Mouse (Mus musculus) lung, adult 18-20 months (tissue): Measurements from ENCODE around the gene Nomo1.

Experiments used
- DNase-seq, 2 experiments: peaks; one replicate each; pipeline ENCODE4 v3.0.0; 2022; ENCODE audit warnings: mixed read lengths in 2 of 2

The Nomo1 gene

DNA sequence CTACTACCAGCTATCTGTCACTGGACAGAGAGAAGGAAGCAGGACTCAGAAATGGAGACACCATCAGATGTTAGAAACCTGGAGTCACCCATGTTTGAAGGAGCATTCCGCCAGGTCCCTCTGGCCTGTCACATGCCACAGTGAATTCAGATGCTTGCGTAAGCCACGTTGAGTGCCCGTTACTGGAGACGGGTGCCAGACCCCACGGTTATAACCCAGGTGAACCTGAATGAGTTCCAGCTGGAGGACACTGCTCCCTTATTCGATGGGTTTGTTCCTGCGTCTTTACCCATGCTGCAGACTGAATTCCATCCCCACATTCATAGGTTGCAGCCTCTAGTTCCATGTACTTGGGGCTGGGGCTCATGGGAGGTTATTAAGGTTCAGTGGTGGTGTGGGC lies 70.3 kb downstream of the Nomo1 start:
- no peak for DNase-seq

DNA sequence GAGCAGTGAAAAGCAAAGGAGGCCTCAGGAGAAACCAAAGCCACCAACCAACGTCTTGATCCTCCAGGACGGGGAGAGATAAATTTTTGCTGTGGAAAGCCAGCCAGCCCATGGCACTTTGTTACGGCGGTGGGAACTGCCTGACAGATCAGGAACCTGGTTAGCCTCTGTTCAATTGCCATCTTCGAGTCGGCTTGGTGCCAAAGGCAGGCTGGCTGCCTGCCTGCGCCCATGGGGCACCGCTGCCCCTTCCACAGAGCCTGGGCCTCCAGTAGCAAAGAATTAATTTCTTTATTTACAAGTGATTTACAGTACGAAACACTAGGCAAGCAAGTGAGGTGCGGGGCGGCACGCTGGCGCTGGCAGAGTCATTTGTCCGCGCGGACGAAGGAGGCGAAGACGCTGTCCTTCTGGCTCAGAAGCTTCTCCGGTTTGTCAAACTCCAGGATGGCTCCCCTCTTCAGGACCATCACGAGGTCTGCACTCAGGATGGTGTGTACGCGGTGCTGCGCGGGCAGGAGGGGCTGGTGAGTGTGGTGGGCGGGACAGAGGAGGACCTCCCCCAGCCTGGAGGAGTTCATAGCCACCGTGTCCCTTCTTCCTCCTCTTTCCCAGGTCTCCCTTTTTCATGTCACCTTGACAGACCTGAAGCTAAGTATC lies 70.9 kb downstream of the Nomo1 start:
- no peak for DNase-seq

DNA sequence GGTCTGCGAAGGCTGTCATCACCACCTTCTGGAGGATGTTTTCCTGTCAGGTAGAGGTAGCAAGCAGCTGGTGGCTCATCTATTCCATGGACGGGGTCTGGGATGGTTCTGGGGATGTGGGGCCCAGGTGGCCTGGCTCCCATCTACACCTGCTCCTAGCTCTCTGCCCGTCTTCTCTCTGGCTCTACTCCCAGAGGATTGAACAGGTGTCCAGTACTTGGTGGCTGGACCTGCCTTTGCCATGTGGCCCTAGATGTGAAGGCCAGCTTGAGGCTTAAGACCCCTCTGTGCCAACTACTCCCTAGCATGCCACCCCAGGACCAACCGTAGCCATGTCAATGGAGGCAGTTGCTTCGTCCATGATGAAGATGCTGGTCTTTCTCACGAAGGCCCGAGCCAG lies 72.0 kb downstream of the Nomo1 start:
- DNase-seq, result no peak

DNA sequence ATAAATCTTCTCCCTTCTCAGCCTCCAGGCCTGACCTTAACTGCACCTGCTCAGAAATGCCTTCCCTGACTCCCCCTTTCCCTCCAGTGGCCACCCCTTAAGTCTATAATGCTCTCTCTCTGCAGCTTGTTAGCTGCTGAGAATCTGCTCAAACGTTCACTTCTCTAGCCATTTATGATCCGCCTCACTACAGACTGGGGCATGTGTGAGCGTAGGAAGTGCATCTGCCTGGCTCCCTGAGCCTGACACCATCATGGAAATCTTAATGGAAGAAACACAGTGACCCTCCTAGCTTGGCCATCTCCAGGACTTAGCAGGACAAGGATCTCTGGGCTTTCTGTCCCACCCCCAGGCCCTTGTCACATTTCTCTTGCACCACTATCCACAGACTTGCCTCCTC lies 76.6 kb downstream of the Nomo1 start:
- DNase-seq, result no peak

DNA sequence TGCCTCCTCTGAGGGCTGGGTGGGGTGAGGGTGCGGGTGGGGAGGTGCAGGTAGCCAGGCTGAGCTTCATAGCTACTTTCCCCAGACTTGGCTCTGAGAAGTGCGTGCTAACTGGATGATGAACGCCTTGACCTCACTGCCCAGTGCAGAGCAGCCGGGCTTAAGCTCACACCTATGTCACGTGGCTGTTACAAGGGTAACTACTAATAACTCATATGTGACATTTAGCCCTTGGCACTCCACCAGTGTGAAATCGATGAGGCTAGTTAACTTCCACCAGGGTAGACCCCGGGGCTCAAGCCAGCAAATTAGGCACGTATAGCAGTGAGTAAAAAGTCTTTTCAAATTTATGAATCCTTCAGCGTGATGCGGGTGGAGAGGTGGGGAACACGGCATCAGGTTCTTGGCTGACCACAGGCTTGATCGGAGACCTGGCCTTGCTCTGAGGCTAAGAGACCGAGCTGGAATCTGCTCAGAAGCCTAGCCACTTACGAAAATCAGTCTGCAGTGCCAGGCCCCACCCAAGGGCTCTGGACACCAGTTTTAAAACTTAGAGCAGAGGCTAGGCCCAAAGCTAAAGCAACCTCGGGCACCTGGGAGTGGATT lies 77.8 kb downstream of the Nomo1 start:
- no peak for DNase-seq

DNA sequence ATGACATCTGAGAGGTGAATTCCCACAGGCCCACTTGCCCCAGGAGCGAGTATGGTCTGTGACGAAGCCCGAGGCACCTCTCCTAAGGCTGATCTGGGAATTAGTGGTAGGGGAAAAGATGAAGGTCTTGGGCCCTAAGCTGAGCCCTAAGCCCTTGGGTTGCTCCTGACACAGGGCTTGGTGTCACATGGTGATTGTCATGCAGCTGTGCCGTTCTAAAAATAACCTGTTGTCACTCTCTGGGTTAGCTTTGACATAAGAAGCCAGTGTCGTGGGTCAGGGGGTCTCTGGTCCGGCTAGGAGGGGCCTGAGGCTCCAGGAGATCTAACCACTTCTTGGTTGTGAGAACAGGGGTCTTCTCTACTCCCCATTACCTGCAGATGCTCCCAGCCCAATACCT lies 78.4 kb downstream of the Nomo1 start:
- no peak for DNase-seq

DNA sequence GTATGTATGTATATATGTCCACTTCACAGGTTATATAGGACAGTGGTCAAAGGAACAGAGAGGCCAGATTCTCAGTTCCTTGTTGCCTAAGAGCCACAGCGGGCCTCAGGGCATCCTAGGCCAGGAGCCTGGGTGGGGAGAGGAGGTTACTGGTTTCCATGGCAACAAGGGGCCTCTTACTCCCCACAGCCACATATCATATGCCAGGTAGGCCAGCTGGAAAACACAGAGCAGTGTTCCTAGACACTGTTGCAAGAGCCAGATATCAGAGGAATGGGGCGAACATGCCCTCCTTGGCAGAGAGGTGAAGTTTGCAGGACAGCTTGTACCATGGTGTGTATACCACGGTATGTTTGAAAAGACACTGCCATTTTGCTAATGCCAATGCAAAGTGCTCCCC lies 79.9 kb downstream of the Nomo1 start:
- DNase-seq, result no peak

DNA sequence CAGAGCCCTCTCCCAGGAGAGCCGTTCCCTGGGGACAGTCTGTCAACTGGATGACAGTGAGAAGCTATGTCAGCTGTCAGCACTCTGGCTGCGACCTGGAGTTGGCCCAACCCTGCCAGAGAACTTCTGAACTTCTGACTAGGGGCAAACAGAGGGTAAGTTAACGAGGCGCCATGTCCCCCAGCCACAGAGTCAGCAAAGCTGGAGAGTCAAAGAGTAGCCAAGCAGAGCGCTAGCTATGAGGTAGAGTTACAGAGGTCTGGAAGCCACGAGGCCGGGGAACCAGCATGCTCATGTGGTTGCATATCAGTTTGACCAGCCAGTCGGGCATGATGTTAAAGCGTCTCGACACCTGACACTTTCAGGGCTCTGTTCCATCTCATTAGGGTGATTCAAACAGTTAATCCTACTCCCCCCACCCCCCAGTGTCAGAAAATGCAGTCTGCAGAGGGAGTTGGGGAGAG lies 82.7 kb downstream of the Nomo1 start:
- peak in 1 of 2 experiments; percentile 5 for DNase-seq

DNA sequence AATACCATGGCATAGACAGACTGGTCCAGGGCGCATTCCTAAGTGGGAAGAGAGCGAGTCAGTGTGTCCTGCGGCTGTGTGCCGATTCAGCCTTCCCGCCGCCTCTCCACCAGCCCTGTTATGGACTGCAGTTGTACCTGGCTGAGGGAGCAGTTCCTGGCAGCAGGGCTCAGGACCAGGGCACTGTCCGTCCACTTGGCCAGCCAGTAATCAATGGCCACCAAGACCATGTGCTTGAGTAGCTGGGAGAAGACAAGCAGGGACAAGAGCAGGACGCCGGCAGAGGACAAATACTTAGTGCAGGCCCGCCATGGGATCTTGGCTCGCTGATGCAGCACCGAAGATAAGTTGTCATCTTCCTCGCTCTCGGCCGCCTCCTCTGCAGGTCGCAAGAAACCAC lies 83.5 kb downstream of the Nomo1 start:
- no peak for DNase-seq

DNA sequence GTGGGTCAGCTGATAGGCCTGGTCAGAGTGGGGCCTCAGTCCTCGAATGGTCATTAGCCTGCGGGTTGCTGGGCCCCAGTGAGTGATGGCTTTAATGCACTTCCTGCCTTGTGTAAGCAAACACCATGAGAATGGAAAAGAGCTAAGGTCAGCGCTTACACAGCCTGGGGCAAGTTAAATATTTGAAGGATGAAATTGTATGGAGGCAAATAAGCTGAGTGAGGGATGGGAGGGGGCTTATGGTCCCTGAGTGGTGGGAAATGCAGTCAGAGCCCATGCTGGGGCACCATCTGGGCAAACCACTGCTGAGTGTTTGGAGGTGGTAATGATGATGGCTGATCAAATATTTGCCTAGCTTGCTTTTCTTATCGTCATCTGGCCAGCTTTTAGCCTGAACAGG lies 89.5 kb downstream of the Nomo1 start:
- DNase-seq, result peak; percentile 19 to 36

DNA sequence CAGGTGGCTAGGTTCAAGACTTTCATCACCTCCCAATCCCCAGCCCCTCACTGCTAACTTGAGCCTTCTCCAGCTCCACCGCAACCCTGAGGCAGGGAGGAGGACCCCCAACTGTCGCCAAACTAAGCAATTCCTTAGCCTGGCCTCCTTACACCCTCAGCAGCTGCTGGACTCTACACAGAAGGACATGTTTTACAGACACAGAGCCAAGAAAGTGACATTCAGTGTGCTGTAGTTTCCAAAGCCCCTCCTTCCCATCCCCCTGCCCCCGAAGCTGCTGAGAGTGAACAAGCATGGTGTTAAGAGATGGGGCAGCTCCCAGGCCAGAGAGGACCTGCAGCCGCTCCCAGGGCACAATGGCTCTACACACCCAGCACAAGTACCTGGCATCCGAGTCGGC lies 91.0 kb downstream of the Nomo1 start:
- no peak for DNase-seq

DNA sequence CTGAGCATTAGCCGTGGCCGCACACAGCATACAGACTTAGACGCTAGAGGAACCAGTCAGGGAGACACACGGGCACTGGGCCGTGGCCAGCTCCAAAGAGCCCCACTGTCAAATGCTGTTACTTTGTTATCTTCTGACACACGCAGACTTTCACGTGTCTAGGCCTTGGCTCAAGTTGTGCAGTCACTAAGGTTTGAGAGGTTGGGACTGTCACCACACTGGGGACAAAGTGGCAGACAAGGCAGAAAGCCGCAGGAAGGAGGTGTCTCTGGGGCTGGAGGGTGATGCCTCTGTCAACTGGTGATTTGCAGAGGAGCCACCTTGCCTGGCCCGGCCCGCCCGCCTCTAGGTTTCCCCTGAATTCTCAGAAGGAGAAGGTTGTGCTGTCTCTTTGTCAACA lies 91.8 kb downstream of the Nomo1 start:
- DNase-seq, result no peak

DNA sequence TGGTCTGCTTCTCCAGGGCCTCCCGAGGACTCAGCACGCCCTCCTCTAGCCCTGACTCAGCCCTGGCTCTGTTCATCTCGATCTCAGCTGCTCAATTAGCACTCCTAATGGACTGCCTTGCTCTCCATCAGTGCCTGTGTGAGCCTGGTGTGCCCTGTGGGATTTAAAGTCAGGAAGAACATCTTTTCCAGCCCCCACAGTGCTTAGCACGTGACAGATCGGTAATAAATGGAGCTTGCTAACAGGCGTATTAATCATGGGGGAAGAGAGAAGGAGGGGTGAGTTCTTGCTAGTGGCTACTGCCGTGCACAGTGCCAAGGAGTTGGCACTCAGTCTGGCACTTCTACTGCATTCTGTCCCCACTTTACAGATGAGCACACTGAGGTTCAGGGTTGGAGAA lies 94.7 kb downstream of the Nomo1 start:
- no peak for DNase-seq

DNA sequence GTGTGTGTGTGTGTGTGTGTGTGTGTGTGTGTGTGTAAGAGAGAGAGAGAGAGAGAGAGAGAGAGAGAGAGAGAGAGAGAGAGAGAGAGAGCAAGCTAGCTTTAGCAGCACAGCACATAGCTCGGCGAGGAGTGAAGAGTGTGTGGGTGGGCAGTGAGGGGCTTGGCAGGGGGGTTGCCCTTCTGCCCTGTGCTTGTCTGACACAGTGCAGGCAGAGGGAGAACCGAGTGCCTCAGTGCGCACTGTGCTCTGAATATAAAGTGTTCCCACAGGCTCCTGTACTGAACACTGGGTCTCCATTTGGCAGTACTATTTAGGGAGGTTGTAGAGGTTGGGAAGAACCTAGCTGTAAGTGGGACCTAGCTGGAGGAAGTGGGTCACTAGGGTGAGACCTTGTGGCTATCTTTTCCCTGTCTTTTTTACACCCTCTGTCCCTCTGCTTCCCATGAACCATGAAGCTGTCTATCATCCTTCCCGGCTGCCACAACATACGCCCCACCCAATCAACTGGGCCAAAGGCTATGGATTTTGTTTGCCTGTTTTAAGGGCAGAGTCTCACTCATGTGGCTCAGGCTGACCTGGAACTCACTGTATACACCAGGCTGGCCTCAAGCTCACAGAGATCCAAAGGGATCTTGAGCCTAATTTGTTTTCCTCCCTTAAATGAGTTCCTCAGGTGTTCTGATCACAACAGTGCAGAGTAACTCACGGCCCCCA lies 96.1 kb downstream of the Nomo1 start:
- DNase-seq, result no peak

DNA sequence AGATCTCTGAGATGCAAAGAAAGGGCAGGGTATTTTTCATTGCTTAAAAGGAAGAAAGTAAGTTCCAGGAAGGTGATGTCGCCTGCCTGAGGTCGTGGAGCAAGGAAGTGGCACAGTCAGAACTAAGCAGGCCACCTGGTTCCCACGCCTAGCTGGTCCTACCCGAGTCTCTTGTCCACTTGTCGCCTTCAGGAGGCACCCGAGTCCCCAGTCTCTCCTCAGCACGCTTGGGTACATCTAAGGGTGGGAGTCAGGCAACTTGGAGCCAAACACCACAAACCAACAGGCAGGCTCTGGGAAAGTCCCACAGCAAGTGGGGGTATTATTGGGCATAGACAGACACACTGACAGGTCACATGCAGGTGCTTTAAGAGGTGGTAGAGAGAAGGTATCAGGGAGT lies 97.2 kb downstream of the Nomo1 start:
- peak in 1 of 2 experiments; percentile 18 for DNase-seq

DNA sequence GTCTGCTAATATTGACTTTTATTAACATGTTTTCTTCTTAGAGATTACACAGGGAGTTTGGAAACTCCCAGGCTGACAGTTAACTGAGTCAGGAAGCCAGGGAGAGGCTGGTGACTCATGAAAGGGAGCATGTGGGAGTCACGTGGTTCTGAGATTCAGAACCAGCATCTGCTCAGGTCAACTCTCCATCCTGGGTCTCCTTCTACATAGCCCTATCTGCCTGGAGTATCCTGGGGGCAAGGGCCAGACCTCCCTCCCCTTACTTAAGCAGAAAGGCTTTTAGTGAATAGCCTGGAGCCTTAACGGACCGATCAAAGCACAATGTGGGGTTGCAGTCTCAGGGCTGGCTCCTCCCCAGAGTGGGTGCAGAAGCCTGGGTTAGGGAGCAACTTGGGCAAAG lies 97.8 kb downstream of the Nomo1 start:
- DNase-seq, result peak; percentile 8 to 21

DNA sequence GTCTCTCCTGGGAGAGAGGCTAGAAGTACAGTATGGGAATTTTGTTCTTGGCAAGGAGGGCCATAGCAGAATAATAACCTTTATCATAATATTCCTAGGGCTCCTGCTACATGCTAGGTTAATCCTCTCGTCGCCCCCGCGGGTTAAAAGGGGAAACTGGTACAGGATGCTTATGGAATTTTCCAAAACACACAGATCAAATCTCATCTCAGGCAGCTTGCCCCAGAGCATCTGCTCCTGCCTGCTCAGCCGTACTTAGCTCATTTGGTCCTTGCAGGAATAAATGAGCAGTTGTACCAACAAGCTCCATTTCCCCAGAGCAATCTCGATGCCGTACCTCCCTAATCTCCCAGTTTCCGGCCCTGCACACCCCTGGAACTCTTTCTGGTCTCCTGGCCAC lies 98.3 kb downstream of the Nomo1 start:
- DNase-seq, result no peak

DNA sequence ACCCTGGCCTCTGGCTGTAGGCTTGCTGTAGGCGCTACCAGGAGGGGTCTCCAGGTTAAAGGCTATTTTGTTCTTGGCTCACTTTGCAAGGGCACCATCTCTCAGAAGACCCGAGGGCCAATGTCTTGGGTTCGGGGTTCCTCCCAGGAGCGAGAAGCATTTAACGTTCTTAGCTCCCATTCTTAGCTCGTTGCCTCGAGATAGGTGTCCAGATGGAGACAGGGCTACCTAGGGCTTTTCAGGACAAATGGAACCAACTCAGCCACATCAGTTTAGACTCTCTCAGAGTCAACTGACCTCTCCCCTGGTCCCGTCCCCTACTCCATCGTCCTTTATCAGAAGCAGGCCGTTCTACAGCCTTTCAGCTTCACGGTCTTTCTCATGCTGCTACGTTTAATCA lies 98.7 kb downstream of the Nomo1 start:
- no peak for DNase-seq
